Mouse (Mus musculus): ENCODE measurements at regions not wholly inside any gene's neighbourhood (a gene's known extent, or its start where the extent isn't known, plus 50 kb on each side); places are given as distances from the start of the nearest gene placed in this dataset.

DNA sequence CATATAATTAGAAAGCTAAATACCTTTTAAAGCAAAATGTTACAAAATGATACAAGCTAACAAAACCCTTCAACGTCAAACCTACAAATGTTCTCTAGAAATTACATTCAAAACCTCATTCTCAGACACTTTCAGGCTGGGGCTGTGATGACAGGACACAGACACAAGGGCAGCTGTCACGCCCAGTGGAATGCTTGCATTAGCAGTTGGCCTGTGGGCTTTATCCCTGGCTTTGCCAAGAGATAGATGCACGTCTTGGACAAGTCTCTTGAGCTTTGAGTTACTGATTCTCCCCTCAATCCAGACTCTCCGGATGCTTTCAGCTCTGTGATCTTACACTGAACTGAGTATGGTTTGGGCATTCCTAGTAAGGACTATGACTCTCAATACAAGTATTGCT is 196.1 kb upstream of the Jade1 start:
- CTCF ChIA-PET, result interaction anchor here in 1 of 4 experiments (0.6 kb wide), 1 partner anchor 88 kb away, joined by 5 read pairs; no protein-coding TSS in a partner anchor
- POLR2A ChIA-PET, result interaction anchor here in 2 of 4 experiments (1.0 to 1.3 kb wide), 4 partner anchors 10 to 103 kb away, joined by 3 to 4 read pairs (median 3); no protein-coding TSS in a partner anchor

- POLR2A ChIA-PET, result interaction anchor here in 2 of 4 experiments (0.6 to 1.6 kb wide), 2 partner anchors 158 to 204 kb away, joined by 3 to 7 read pairs; no protein-coding TSS in a partner anchor
- CTCF ChIA-PET, result interaction anchor here in 1 of 4 experiments (0.6 kb wide), 1 partner anchor 275 kb away, joined by 6 read pairs; no protein-coding TSS in a partner anchor
Measured at GRCm38 (mm10) chr3:41353021-41353420, 202.5 kb upstream of the Jade1 start.

DNA sequence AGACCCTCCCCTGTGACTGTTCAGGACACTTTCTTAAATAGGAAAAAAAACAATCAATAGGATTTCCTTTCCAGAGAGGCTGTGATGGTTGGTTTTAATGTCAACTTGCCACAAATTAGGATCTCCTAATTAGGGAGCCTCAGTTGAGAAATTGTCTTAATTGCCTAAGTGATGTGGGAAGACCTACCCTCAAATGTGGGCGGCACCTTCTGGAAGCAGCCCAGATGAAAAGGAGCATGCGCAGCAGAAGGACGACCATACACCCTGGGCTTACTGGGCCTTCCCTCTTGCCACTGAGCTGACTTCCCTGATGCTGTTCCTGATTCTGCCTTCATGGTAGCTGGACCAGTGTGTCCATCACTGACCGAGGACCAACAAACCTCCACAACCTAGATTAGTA is 203.7 kb upstream of the Jade1 start:
- CTCF ChIA-PET, result interaction anchor here in 1 of 4 experiments (0.5 kb wide), 1 partner anchor 264 kb away, joined by 4 read pairs; no protein-coding TSS in a partner anchor
- POLR2A ChIA-PET, result no interaction called here

DNA sequence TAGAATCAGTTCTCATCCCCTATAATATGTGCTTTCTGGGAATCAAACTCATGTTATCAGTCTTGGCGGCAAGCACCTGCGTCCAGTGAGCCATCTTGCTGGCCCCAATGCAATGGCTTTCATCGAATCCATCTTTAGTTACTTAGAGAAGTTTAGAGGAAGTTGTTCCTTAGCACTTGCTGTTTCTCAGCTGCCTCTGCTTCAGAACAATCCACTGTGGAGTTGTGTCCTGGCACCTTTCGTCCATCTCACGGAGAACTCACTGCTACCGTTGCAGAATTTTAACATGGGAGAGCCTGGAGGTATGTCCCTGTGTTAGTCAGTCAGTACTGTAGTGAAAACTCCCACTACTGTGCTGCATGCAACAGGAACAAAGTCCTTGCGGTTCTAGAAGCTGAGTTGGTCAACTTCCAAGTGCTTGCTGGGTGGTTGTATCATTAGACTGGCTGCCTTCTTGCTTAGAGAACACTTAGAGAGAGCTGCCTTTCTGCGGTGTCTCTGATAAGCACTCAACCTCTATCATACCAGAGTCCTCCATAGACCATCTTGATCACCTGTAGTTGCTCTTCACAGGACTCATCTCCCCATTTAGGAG is 204.3 kb upstream of the Jade1 start:
- ChIA-PET CTCF (interaction anchor here in 1 of 4 experiments (0.6 kb wide), 1 partner anchor 309 kb away, joined by 3 read pairs; no protein-coding TSS in a partner anchor), POLR2A (no interaction called here)

DNA sequence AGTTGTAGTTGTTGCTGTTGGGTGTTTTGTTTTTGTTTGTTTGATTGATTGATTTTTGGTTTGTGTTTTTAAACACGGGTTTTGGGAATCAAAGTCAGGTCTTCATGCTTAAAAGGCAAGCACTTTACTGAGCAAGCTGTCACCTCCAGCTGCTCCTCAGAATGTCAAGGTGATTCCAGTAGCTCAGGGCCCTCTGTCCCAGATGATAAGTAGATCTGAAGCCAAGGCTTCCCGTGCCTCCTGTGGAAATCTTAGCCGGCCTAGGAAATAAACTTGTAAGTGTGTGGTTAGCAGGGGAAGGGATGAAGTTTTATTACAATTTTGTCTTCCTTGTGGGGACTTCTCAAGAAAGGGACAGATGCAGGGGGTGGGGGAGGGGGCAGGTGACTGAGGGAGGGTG is 205.2 kb upstream of the Jade1 start:
- ChIA-PET POLR2A (no interaction called here), CTCF (interaction anchor here in 2 of 4 experiments (0.7 kb wide), 2 partner anchors 10 to 120 kb away, joined by 3 to 4 read pairs; no protein-coding TSS in a partner anchor)

GRCm38 (mm10) chr3:41348795-41349194 is 206.7 kb upstream of the Jade1 start:
- ChIA-PET CTCF (interaction anchor here (0.5 to 2.1 kb wide), 21 partner anchors 16 to 1125 kb away, joined by 3 to 9 read pairs (median 3); no protein-coding TSS in a partner anchor), POLR2A (interaction anchor here in 3 of 4 experiments (0.6 to 1.9 kb wide), 8 partner anchors 71 to 337 kb away, joined by 3 to 6 read pairs (median 3); no protein-coding TSS in a partner anchor)

- POLR2A ChIA-PET, result interaction anchor here in 3 of 4 experiments (0.6 to 2.1 kb wide), 8 partner anchors 13 to 210 kb away, joined by 3 to 6 read pairs (median 4); no protein-coding TSS in a partner anchor
- CTCF ChIA-PET, result interaction anchor here in 2 of 4 experiments (0.6 to 0.7 kb wide), 3 partner anchors 14 to 1462 kb away, joined by 3 read pairs; no protein-coding TSS in a partner anchor
Measured at GRCm38 (mm10) chr3:41346863-41347262, 208.7 kb upstream of the Jade1 start.

DNA sequence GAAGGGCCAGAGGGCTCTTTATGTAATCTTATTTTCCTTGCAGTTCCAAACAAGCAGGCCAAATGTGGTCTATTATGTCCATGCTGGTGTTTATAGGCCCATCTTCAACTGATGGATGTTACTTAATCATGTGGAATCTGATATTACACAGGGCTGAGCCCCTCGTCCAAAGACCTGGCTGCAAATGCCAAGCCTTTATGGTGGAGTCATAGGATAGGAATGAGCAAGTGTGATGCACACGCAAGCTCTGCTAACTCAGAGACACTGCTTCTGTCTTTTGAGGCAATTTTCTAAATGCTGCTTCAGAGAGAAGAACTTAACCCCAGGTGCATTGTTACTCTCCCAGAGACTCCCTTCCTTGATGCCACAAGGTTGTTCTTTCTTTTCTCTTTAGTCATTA is 212.1 kb upstream of the Jade1 start:
- CTCF ChIA-PET, result no interaction called here
- POLR2A ChIA-PET, result interaction anchor here in 3 of 4 experiments (0.6 to 1.9 kb wide), 5 partner anchors 8 to 213 kb away, joined by 3 to 5 read pairs (median 4); no protein-coding TSS in a partner anchor

DNA sequence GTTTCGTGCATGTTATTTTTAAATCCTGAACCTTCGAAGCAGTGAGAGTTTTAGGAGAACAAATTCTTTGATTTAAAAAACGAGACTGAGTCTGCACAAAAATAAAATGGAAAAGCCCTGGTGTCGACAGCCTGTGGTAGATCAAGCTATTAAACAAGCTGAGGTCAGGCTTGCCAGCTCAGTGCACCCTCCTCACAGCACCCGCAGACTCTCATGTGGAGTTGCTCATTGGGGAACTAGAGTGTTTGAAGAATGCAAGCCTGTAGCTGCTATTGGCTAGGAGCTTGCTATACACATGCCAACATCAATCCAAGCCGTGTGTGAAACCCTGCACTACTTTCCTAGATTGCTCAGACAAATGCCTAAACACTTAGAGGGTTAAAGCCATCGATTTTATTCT is 223.1 kb upstream of the Jade1 start:
- ChIA-PET CTCF (interaction anchor here (0.5 to 2.1 kb wide), 6 partner anchors 14 to 425 kb away, joined by 3 to 6 read pairs (median 3); no protein-coding TSS in a partner anchor), POLR2A (interaction anchor here in 1 of 4 experiments (0.8 kb wide), 1 partner anchor 14 kb away, joined by 4 read pairs; no protein-coding TSS in a partner anchor)

GRCm38 (mm10) chr3:41330356-41330755 is 225.2 kb upstream of the Jade1 start:
- ChIA-PET POLR2A (interaction anchor here in 1 of 4 experiments (1.6 kb wide), 1 partner anchor 30 kb away, joined by 3 read pairs; no protein-coding TSS in a partner anchor), CTCF (interaction anchor here in 2 of 4 experiments (0.7 to 1.3 kb wide), 2 partner anchors 18 kb away, joined by 3 to 4 read pairs; no protein-coding TSS in a partner anchor)

DNA sequence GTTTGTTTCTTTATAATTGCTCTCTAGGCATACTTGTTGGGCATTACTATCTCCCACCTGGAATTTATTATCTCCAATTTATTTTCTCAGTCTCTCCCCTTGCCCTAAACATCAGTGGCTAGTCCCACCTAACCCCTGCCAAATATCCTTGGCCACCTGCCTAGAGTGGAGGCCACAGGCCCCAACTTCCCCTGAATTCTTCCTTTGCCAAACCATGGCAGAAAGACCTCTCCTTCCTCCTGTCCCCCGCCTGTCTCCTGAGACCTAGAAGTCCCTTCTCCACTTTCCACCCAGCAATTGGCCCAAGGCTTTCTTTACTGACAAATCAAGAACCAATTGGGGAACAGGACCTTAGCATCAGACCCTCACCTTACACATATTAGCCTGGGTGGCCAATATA is 226.7 kb upstream of the Jade1 start:
- CTCF ChIA-PET, result no interaction called here

GRCm38 (mm10) chr3:41326211-41327104 is 229.1 kb upstream of the Jade1 start:
- ChIA-PET POLR2A (interaction anchor here in 1 of 4 experiments (1.2 kb wide), 1 partner anchor 8 kb away, joined by 3 read pairs; no protein-coding TSS in a partner anchor), CTCF (interaction anchor here in 1 of 4 experiments (0.7 kb wide), 1 partner anchor 126 kb away, joined by 4 read pairs; no protein-coding TSS in a partner anchor)

More for the DNA sequence above, 226.7 kb upstream of the Jade1 start:
- POLR2A ChIA-PET, result no interaction called here

GRCm38 (mm10) chr3:41321808-41322207 is 233.7 kb upstream of the Jade1 start:
- CTCF ChIA-PET, result interaction anchor here in 1 of 4 experiments (0.5 kb wide), 1 partner anchor 27 kb away, joined by 3 read pairs; no protein-coding TSS in a partner anchor

DNA sequence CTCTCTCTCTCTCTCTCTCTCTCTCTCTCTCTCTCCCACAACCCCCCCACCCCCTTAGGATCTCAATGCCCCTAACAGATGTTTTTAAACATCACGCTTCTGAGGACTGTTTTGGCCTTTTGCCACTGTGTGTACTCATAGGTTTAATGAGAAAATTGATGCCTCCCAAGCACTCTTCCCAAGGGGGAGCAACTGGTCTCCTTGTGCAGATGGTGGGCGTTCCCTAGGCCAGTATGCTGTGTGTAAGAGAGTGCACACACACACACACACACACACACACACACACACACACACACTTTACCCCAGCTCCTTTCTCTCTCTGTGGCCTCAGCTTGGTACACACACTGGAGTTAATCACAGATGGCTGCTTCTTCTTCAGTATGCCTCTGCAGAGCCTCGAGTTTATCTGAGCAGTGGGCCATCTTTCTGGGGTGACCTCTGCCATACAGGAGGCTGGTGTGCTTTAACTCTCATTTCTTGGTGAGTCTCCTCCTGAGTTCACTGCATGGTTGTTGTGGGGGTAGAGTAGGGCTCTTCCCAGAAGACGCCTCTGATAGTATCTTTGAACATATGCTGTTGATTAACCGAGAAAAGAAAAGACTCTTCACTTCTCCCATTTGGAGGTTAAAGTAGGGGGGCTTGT is 236.2 kb upstream of the Jade1 start:
- CTCF ChIA-PET, result no interaction called here
- POLR2A ChIA-PET, result no interaction called here

More at GRCm38 (mm10) chr3:41321808-41322207, 233.7 kb upstream of the Jade1 start:
- POLR2A ChIA-PET, result interaction anchor here in 1 of 4 experiments (0.6 kb wide), 1 partner anchor 22 kb away, joined by 3 read pairs; no protein-coding TSS in a partner anchor

DNA sequence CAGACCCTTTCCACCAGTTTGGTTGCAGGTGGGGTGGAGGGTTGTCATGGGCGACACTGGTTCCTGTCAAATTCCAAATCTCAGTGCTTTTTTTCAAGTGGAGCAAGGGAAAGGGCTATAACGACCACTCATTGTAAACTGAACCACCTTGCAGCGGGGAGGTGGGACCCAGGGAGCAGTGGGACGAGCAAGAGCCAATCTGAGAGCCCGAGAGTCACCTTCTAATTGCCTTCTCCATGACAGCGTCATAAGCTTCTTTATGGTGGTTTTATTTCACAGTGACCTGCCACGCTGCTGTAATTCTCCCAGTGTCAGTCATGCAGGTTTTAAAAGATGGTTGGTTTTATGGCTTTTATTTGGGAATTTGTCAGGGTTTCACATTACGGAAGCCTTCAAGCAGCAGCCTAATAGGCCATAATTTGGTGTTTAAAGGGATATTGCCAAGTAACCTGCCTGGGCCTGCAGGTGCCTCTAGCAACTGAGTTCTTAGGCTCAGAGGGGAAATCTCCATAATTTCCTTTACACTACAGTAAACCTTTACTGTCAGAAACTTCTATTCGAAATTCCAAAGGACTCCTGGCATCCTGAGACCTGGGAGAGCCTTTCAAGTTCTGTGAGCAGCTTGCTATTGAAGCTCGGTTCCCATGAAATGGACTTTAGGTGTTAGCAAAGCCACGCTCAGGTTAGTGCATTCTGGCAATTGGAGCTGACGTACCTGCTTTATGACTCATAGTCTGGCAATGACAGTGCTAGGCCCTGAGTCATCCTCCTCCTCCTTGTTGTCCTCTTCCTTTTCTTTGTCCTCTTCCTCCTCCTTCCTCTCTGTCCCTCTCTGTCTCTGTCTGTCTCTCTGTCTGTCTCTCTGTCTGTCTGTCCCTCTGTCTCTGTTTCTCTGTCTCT is 235.6 kb upstream of the Pgrmc2 start:
- ChIA-PET POLR2A (interaction anchor here in 1 of 4 experiments (0.8 kb wide), 1 partner anchor 61 kb away, joined by 3 read pairs; no protein-coding TSS in a partner anchor), CTCF (interaction anchor here in 1 of 4 experiments (0.9 kb wide), 1 partner anchor 277 kb away, joined by 3 read pairs; no protein-coding TSS in a partner anchor)

GRCm38 (mm10) chr3:41317170-41317569 is 234.3 kb upstream of the Pgrmc2 start:
- CTCF ChIA-PET, result no interaction called here
- POLR2A ChIA-PET, result interaction anchor here in 1 of 4 experiments (0.6 kb wide), 1 partner anchor 136 kb away, joined by 5 read pairs; no protein-coding TSS in a partner anchor

DNA sequence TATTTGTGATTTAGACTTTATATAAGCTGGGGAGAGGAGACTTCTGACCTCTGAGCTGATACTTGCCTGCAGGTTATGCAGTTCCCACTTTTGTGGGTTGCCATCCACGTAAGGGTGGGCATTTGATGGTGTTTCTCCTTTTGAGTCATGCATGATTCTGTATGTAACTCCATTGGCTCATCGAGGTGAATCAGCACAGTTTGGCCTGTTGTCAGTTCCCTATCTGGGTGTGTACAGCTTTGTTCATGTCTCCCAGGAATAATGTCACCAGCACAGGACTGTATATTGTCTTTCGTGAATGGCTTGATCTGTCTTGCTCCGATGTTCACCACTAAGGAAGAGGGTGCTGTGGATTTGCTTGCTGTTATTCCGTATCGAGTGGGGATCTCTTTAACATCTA is 229.6 kb upstream of the Pgrmc2 start:
- ChIA-PET POLR2A (no interaction called here), CTCF (no interaction called here)
